Mouse (Mus musculus): Measurements from ENCODE around the gene Gm11555.
"Not testable (repeated sequence)": the region's sequence is repeated elsewhere in the genome, so short reads cannot be mapped to it uniquely, and the experiment has no call there.

Gm11555 gene

DNA sequence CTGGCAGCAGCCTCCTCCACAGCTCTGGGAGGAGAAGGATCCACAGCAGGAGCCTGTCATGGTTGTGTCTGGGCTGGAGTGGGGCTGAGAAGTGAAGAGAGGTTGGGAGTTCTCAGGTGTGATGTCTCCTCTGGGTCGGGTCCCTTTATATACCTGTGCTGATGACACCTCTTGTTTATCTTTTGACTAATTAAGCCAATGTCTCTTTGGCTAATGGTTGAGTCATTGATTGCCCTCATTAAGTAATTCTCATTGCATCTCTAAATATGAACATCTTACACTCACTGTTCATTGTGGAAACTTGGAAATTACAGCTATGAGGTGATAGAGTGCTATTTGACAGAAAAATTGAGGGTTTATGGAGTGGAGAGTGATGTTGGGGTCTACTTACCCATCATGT, 46.8 kb downstream of the Gm11555 start, which contains the start of gene Gm11938:
Gene Gm11938, minus strand, starts transcription at position 101 of the 400 bp plus-strand sequence.
- DNase-seq (ENCODE audit: low read depth, low spot score), result not testable (repeated sequence)
